Mouse (Mus musculus) lung, postnatal 0 days (tissue): ENCODE measurements around the gene Wfdc3.

Experiments
- CTCF ChIP-seq: IDR thresholded peaks from 2 replicates; pipeline ENCODE4 v1.5.1; 2016; ENCODE audit warnings: antibody characterized with exemption, mild to moderate bottlenecking
- EP300 ChIP-seq: IDR thresholded peaks from 2 replicates; pipeline ENCODE4 v1.6.1; 2016; ENCODE audit warnings: antibody characterized with exemption, mild to moderate bottlenecking, control low read depth

GRCm38 (mm10) chr2:164761502-164761901, 15.8 kb upstream of the Wfdc3 start:
- TF ChIP-seq EP300 (no peak), CTCF (no peak)
